ENCODE assay signal across 15 mouse cellular contexts in the genomic region with DNA sequence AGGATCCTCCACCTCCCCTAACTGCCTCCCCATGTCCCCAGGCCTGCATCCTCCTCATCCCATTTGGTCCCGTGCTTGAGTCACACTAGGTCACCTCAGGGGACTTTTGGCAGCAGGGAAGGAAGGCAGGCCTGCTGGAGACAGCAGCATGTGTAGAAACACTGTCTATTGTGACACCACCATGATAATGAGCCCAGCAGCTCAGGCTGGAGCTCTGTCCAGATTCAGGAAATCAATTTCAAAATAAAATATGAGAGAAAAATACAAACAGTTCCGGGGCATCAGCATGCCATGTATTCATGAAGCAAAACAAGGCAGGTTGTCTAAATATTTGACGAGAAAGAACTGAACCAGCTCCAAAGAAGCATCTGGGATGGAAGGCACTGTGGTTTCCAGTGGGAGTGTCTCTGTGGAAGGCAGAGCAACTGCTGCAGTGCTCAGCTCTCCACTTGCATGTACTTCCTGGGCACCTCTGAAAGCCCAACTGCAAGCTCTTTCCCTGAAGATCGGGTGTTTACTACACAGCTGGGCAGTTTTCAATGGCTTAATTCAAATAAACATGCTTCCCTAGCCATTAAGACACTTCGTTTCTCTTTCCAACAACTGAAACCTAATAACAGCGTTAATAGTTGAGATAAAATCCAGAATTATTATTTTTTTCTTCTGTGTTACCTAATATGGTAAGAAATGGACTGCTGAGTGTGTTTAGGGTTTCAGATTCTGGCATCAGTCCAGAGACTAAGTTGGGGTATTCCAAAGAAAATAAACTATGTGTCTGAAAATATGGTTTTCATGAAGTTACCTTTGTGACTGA.
DNase-seq lines count a peak whose midpoint lies in the region; ATAC-seq and TF ChIP-seq lines count a peak whose summit lies in the region.
"Had no signal": no experiment of that assay in that cellular context is flagged by ENCODE, and none has a peak within 500 bp of the region (broad histone marks: within the 10 kb centered on the region; RNA-seq: fewer than 3 reads in every experiment).

No protein-coding gene starts in this region.

- no peaks in the 10 kb centered on the region for H3K9me3 ChIP-seq in heart, embryonic 13.5 days
- no peaks in the 10 kb centered on the region for H3K9me3 ChIP-seq in lung, embryonic 14.5 days (ENCODE audit: low read depth, low read length)
- no peaks in the 10 kb centered on the region for H3K9me3 ChIP-seq in embryonic facial prominence, embryonic 14.5 days (ENCODE audit: control insufficient read depth, low read length)
- H3K9me3 ChIP-seq: liver, embryonic 12.5 days had no signal

- H3ac ChIP-seq in myocyte (ENCODE audit: control insufficient read depth, insufficient read length), result no peak overlapping the region

- H3K36me3 ChIP-seq in heart, embryonic 13.5 days, result no peaks in the 10 kb centered on the region
- no peaks in the 10 kb centered on the region for H3K36me3 ChIP-seq in lung, embryonic 14.5 days (ENCODE audit: insufficient read depth)
- H3K36me3 ChIP-seq in embryonic facial prominence, embryonic 14.5 days (ENCODE audit: control insufficient read depth, insufficient read depth, low read length), result no peaks in the 10 kb centered on the region
- H3K36me3 ChIP-seq in myocyte (ENCODE audit: control insufficient read depth, insufficient read depth), result no peaks in the 10 kb centered on the region
- H3K36me3 ChIP-seq: liver, embryonic 12.5 days had no signal

- TF ChIP-seq CTCF in lung, embryonic 14.5 days (IDR thresholded peaks at IDR 0.05; ENCODE audit: low read depth), result no peak
- no peak for TF ChIP-seq CTCF in lung, adult 2 months (IDR thresholded peaks at IDR 0.05; ENCODE audit: insufficient read depth, low read length)

- intact Hi-C loops in heart, postnatal 25 days (cut with DNase I), result no loop called here

- peak overlapping the region; percentile 86 for H3K27ac ChIP-seq in heart, embryonic 13.5 days (replicated peaks)
- H3K27ac ChIP-seq in lung, embryonic 14.5 days (ENCODE audit: low read depth), result peak overlapping the region; percentile 83
- peak overlapping the region; percentile 53 for H3K27ac ChIP-seq in embryonic facial prominence, embryonic 14.5 days (replicated peaks; ENCODE audit: low read depth, low read length)
- H3K27ac ChIP-seq: liver, embryonic 12.5 days had no signal

- no peaks in the 10 kb centered on the region for H3K79me2 ChIP-seq in myocyte (ENCODE audit: control insufficient read depth, insufficient read depth)

- no peak for ATAC-seq in heart, embryonic 13.5 days (ENCODE audit: extremely low read depth, insufficient number of reproducible peaks, low FRiP score, low TSS enrichment)
- peak; percentile 78 for ATAC-seq in lung, embryonic 14.5 days (ENCODE audit: insufficient read depth)
- peak; percentile 17; the same call in 1 of the 2 replicates for ATAC-seq in embryonic facial prominence, embryonic 14.5 days (ENCODE audit: low read depth)
- ATAC-seq: intestine, embryonic 16.5 days; liver, embryonic 12.5 days had no signal

- peak overlapping the region; percentile 54; the same call in 1 of the 2 replicates for H3K9ac ChIP-seq in heart, embryonic 13.5 days
- H3K9ac ChIP-seq in lung, embryonic 14.5 days, result no peak overlapping the region
- H3K9ac ChIP-seq in embryonic facial prominence, embryonic 14.5 days (ENCODE audit: low read depth, low read length), result no peak overlapping the region
- H3K9ac ChIP-seq: liver, embryonic 12.5 days had no signal

- TF ChIP-seq POLR2A in lung, adult 2 months (IDR thresholded peaks at IDR 0.05; ENCODE audit: borderline replicate concordance, extremely low read depth, low read depth, low read length), result no peak
- TF ChIP-seq POLR2A in myocyte (IDR thresholded peaks at IDR 0.05; ENCODE audit: insufficient read length, low read depth), result no peak

- H3K27me3 ChIP-seq in heart, embryonic 13.5 days (replicated peaks), result no peaks in the 10 kb centered on the region
- no peaks in the 10 kb centered on the region for H3K27me3 ChIP-seq in lung, embryonic 14.5 days (ENCODE audit: insufficient read depth, low read length)
- H3K27me3 ChIP-seq in embryonic facial prominence, embryonic 14.5 days (replicated peaks; ENCODE audit: control insufficient read depth, insufficient read depth, low read length), result no peaks in the 10 kb centered on the region
- no peaks in the 10 kb centered on the region for H3K27me3 ChIP-seq in myocyte (ENCODE audit: control insufficient read depth, insufficient read depth, insufficient read length)
- H3K27me3 ChIP-seq: liver, embryonic 12.5 days had no signal

- no peak for DNase-seq in heart, postnatal 25 days (ENCODE audit: low spot score)
- DNase-seq in lung, embryonic 14.5 days, result no peak
- DNase-seq in lung, adult 2 months, result no peak
- peak; percentile 46 for DNase-seq in embryonic facial prominence, embryonic 14.5 days (ENCODE audit: low spot score)
- no peak for DNase-seq in spleen, adult 18-20 months
- DNase-seq: adrenal gland, postnatal 36 days; cerebellum, adult 11-12 months; kidney, postnatal 36 days; right cerebral cortex, adult 18-20 months; thymus, postnatal 36 days had no signal

- no peak overlapping the region for H3K4me3 ChIP-seq in heart, embryonic 13.5 days
- no peak overlapping the region for H3K4me3 ChIP-seq in lung, embryonic 14.5 days (ENCODE audit: low read depth, low read length)
- no peak overlapping the region for H3K4me3 ChIP-seq in lung, adult 2 months (replicated peaks; ENCODE audit: extremely low read depth, low read depth, low read length)
- no peak overlapping the region for H3K4me3 ChIP-seq in embryonic facial prominence, embryonic 14.5 days (ENCODE audit: low read depth, low read length)
- H3K4me3 ChIP-seq in myocyte, result no peak overlapping the region
- H3K4me3 ChIP-seq: liver, embryonic 12.5 days had no signal

- peaks cover 88% of the 10 kb centered on the region for H3K4me1 ChIP-seq in heart, embryonic 13.5 days
- peaks cover 29% of the 10 kb centered on the region for H3K4me1 ChIP-seq in lung, embryonic 14.5 days (ENCODE audit: insufficient read depth)
- H3K4me1 ChIP-seq in lung, adult 2 months (ENCODE audit: control insufficient read depth, insufficient read depth, low read length), result peaks cover 7% of the 10 kb centered on the region
- H3K4me1 ChIP-seq in embryonic facial prominence, embryonic 14.5 days (ENCODE audit: control insufficient read depth, insufficient read depth, low read length), result peaks cover 36% of the 10 kb centered on the region
- H3K4me1 ChIP-seq: liver, embryonic 12.5 days had no signal

- H3K4me2 ChIP-seq in heart, embryonic 13.5 days, result no peak overlapping the region
- 0 out of 2 replicates have a peak overlapping the region, but pooled peaks have one; percentile 4 for H3K4me2 ChIP-seq in lung, embryonic 14.5 days
- H3K4me2 ChIP-seq in embryonic facial prominence, embryonic 14.5 days (ENCODE audit: low read depth, low read length), result no peak overlapping the region
- no peak overlapping the region for H3K4me2 ChIP-seq in myocyte (ENCODE audit: low read depth)
- H3K4me2 ChIP-seq: liver, embryonic 12.5 days; midbrain, embryonic 11.5 days had no signal

- WGBS in heart, embryonic 13.5 days, result 52% methylated on average over 6 of the region's 6 CpGs
- 28% methylated on average over 6 of the region's 6 CpGs for WGBS in lung, embryonic 14.5 days
- 28% methylated on average over 6 of the region's 6 CpGs for WGBS in lung, adult 2 months
- 35% methylated on average over 6 of the region's 6 CpGs for WGBS in embryonic facial prominence, embryonic 14.5 days

TF ChIP-seq in myocyte, 11 proteins besides CTCF, POLR2A, EP300 and RAD21:
- peak in 2 of 3 experiments; percentile 28 to 43 for TF ChIP-seq MYOD1 (IDR thresholded peaks at IDR 0.05; ENCODE audit: control insufficient read depth in 1 of 3, insufficient read length in 2 of 3, low read depth in 2 of 3)
- no peak for TF ChIP-seq CEBPB (IDR thresholded peaks at IDR 0.05; ENCODE audit: insufficient read depth, poor library complexity, severe bottlenecking)
- TF ChIP-seq MYOG (IDR thresholded peaks at IDR 0.05; ENCODE audit: control insufficient read depth in 1 of 3, insufficient read depth in 1 of 3, insufficient read length in 2 of 3, low read depth in 2 of 3), result peak in 1 of 3 experiments; percentile 57
